Mouse (Mus musculus): Measurements from ENCODE around the gene Olfr585.

Olfr585 gene

DNA sequence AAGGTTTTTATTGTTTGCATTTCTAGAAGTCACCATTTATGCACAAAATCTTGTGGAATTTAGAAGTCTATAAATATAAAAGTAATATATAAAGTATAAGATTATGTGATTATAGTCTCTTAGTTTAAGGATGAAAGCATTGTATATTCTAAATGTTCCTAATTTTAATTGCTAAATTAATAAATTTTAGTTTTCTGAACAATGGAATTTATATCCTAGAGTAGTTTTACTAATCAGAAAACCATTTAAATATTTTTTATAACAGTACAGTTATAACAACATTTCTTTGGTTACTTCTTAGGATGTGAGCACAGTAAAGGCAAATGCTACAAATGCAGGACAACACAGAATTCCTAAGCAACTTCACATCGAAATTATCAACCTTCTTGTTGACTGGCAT, at the start of gene Olfr585:
TSS of gene Olfr585 (plus strand) at position 301 of the 400 bp plus-strand sequence.
- no peak for DNase-seq (ENCODE audit: low read depth, low spot score)

DNA sequence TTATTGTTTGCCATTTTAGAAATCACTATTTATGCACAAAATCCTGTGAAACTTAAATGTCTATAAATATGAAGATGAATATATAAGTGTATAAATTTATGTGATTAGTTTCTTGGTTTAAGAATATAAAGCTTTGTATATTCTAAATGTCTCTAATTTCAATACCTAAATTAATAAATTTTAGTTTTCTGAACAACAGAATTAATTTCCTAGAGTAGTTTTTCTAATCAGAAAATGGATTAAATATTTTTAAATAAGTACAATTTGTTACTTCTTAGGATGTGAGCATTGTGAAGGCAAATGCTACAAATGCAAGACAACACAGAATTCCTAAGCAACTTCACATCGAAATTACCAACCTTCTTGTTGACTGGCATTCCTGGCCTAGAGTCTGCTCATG, 46.5 kb upstream of the Olfr585 start, which contains the start of gene Olfr583:
TSS of gene Olfr583 (plus strand) at position 301 of the 400 bp plus-strand sequence.
- no peak for DNase-seq (ENCODE audit: low read depth, low spot score)

DNA sequence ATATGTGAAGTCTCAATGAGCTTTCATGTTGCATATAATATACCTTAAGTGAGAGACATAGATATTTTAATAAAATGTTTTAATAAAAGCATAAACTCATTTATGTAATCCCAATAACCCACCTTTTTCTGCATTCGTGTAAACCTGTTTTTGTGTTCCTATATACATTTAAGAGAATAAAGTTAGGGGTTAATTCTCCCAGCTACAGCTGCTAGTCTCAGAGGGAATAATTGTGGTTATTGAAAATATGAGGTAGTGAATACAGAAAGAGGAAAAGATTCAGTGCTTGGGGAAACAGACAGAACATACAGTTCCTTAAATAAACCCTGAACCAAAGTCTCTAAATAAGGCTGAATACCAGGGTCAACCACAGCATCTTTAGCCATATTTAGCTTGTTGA, 15.9 kb upstream of the Olfr585 start, which contains the start of gene Olfr584:
TSS of gene Olfr584 (plus strand) at position 301 of the 400 bp plus-strand sequence.
- DNase-seq (ENCODE audit: low read depth, low spot score) = no peak

DNA sequence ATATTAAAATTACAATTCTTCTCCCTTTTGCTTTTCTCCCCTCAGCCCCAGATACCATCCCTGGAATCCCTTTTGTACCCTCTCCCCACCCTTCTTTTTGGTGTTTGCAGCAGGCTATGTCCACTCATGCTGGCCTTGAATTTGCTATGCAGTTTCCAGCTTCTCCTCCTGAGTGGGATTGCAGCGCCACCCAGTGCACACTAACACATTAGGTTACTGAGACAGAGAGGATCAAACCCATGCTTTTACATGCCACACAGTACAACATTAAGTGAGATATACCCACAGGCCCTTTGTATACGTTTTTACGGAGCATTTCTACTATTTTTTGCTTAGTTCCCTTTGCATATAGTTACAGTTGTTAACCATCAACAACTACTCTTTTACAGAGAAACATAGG, 21.9 kb downstream of the Olfr585 start:
- DNase-seq (ENCODE audit: low read depth, low spot score) = no peak

DNA sequence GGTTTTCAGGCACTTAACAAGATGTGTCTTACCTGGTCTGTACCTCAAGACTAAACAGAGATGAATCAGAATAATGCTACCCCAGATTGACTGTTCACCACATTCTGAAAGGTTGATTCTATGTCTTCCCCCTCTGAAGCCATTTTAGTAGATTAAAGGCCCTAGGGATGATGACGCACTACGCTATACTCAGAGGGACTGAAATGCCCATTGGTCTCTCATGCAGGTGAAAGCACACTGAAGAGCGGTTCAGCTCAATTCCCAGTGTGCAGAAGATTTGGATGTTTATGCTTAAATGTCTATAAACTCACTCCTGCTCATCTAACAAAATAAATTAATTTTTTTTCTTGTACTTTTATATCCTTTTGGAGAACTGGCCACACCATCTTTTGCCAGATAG, 28.0 kb downstream of the Olfr585 start, which contains the start of gene Olfr586:
TSS of gene Olfr586 (minus strand) at position 101 of the 400 bp plus-strand sequence.
- no peak for DNase-seq (ENCODE audit: low read depth, low spot score)

DNA sequence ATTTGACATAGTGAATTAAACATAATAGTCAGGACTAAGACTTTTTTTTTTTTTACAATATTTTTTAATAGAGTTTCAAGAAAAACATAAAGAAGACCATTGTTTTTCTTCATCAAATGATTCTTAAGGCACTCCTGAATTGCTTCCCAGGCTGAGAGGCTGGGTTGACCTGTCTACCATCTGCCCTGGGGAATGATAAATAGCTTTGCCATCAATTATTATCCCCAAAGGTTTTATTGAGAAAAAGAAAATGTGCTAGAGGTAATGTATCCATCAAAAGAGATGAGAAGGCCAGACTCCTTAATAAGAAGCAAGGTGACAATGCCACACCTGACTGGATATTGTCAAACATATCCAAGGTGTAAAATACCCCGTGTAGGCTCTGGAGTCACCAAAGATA, 43.1 kb downstream of the Olfr585 start, which contains the start of gene Olfr588-ps1:
TSS of gene Olfr588-ps1 (plus strand) at position 301 of the 400 bp plus-strand sequence.
- DNase-seq (ENCODE audit: low read depth, low spot score) = no peak
